Mouse (Mus musculus): ENCODE data around the gene Fam83f.

- TF ChIP-seq EP300 (IDR thresholded peaks at IDR 0.05; ENCODE audit: low read depth) (no peak), CTCF (IDR thresholded peaks at IDR 0.05; ENCODE audit: low read depth) (no peak)
Measured at GRCm38 (mm10) chr15:80738244-80738643, 66.6 kb downstream of the Fam83f start.
